Mouse (Mus musculus) hindbrain, embryonic 14.5 days (tissue): ENCODE results near the gene Sh3tc1. TPM values are rescaled to one million over a fixed set of nuclear protein-coding genes. Genes with fewer than 3 reads are reported as not detected.

Experiments used
- ATAC-seq: fragments of 200-750 bp; cut with Nextera tagmentation; 2 replicates; pipeline ENCODE4 v1.8.0; 2017; ENCODE audit warnings: moderate number of reproducible peaks, mild to moderate bottlenecking, moderate TSS enrichment, moderate library complexity; ENCODE audit not compliant: low FRiP score
- DNase-seq: peaks from one replicate; pipeline ENCODE4 v3.0.0-alpha.2; 2015; ENCODE audit warnings: low spot score
- H3K27ac ChIP-seq: fragments of 300-500 bp; sonication (generic); 2 replicates; pipeline ENCODE4 v1.5.1; 2014; ENCODE audit warnings: mild to moderate bottlenecking, moderate library complexity
- H3K27me3 ChIP-seq: fragments of 300-500 bp; sonication (generic); 2 replicates; pipeline ENCODE4 v1.6.1; 2014; ENCODE audit warnings: mild to moderate bottlenecking, low read length, mixed read lengths; ENCODE audit not compliant: control insufficient read depth, insufficient read depth
- H3K36me3 ChIP-seq: fragments of 300-500 bp; sonication (generic); replicated peaks from 2 replicates; pipeline ENCODE4 v1.6.1; 2014; ENCODE audit not compliant: control insufficient read depth, insufficient read depth
- H3K4me1 ChIP-seq: fragments of 300-500 bp; sonication (generic); replicated peaks from 2 replicates; pipeline ENCODE4 v1.6.1; 2014; ENCODE audit warnings: antibody characterized with exemption, low read length, mixed read lengths; ENCODE audit not compliant: control insufficient read depth, insufficient read depth
- H3K4me2 ChIP-seq: fragments of 300-500 bp; sonication (generic); replicated peaks from 2 replicates; pipeline ENCODE4 v1.6.1; 2014; ENCODE audit warnings: mild to moderate bottlenecking, moderate library complexity
- H3K4me3 ChIP-seq: fragments of 300-500 bp; sonication (generic); replicated peaks from 2 replicates; pipeline ENCODE4 v1.5.1; 2014; ENCODE audit warnings: mild to moderate bottlenecking, low read length
- H3K9ac ChIP-seq: fragments of 300-500 bp; sonication (generic); 2 replicates; pipeline ENCODE4 v1.6.1; 2014
- H3K9me3 ChIP-seq: fragments of 300-500 bp; sonication (generic); 2 replicates; pipeline ENCODE4 v1.6.1; 2016; ENCODE audit warnings: low read length; ENCODE audit not compliant: control insufficient read depth
- WGBS: fragments of 180-500 bp; shearing (Covaris S2); extraction: QIAGEN DNeasy Blood & Tissue Kit; methylation state at CpG from one replicate; pipeline ENCODE4 v1.1.7; 2014; 5-methylcytosine and 5-hydroxymethylcytosine counted together
- polyA plus RNA-seq: library from polyadenylated mRNA; unstranded; fragments of >200 nt; fragmentation: Nextera tagmentation; extraction: Ambion mirVana; gene quantifications from 2 replicates; pipeline ENCODE4 v1.2.1, GENCODE M21; 2014

Sh3tc1 gene
- polyA plus RNA-seq, 1 experiment from 2014 or later = 2.5 TPM

GRCm38 (mm10) chr5:35717946-35718345 lies 21.8 kb downstream of the Sh3tc1 start:
- WGBS = 59% methylated on average over 4 of the region's 4 CpGs
- no peaks in the 10 kb centered on the region for H3K27me3 ChIP-seq
- no peaks in the 10 kb centered on the region for H3K9me3 ChIP-seq
- no peak overlapping the region for H3K27ac ChIP-seq
- no peaks in the 10 kb centered on the region for H3K4me1 ChIP-seq
- no peak overlapping the region for H3K9ac ChIP-seq
- no peaks in the 10 kb centered on the region for H3K36me3 ChIP-seq
- ATAC-seq (no peak), DNase-seq (no peak)
- no peak overlapping the region for H3K4me2 ChIP-seq
- H3K4me3 ChIP-seq = no peak overlapping the region

GRCm38 (mm10) chr5:35717455-35717854 lies 22.3 kb downstream of the Sh3tc1 start:
- Histone ChIP-seq H3K4me2 (no peak overlapping the region), H3K36me3 (no peaks in the 10 kb centered on the region), H3K9me3 (no peaks in the 10 kb centered on the region), H3K4me1 (no peaks in the 10 kb centered on the region), H3K4me3 (no peak overlapping the region), H3K9ac (no peak overlapping the region), H3K27ac (no peak overlapping the region), H3K27me3 (no peaks in the 10 kb centered on the region)
- DNase-seq (no peak), ATAC-seq (no peak)
- 82% methylated on average over 5 of the region's 5 CpGs for WGBS

GRCm38 (mm10) chr5:35713649-35714354 lies 26.0 kb downstream of the Sh3tc1 start:
- no peaks in the 10 kb centered on the region for H3K9me3 ChIP-seq
- H3K36me3 ChIP-seq = no peaks in the 10 kb centered on the region
- no peak overlapping the region for H3K9ac ChIP-seq
- no peak overlapping the region for H3K4me3 ChIP-seq
- peak; percentile 90 for DNase-seq
- ATAC-seq = peak; percentile 93
- H3K27me3 ChIP-seq = no peaks in the 10 kb centered on the region
- H3K27ac ChIP-seq = no peak overlapping the region
- H3K4me1 ChIP-seq = no peaks in the 10 kb centered on the region
- WGBS = 54% methylated on average over 13 of the region's 13 CpGs
- H3K4me2 ChIP-seq = no peak overlapping the region

- WGBS = 80% methylated on average over 5 of the region's 5 CpGs
- DNase-seq (no peak), ATAC-seq (no peak)
- Histone ChIP-seq H3K4me2 (no peak overlapping the region), H3K27me3 (no peaks in the 10 kb centered on the region), H3K4me1 (no peaks in the 10 kb centered on the region), H3K9ac (no peak overlapping the region), H3K4me3 (no peak overlapping the region), H3K9me3 (no peaks in the 10 kb centered on the region), H3K36me3 (no peaks in the 10 kb centered on the region), H3K27ac (no peak overlapping the region)
Observed at GRCm38 (mm10) chr5:35712517-35712916, 27.3 kb downstream of the Sh3tc1 start.

GRCm38 (mm10) chr5:35710931-35711330 lies 28.9 kb downstream of the Sh3tc1 start:
- Histone ChIP-seq H3K27ac (no peak overlapping the region), H3K4me2 (no peak overlapping the region), H3K27me3 (no peaks in the 10 kb centered on the region), H3K9me3 (no peaks in the 10 kb centered on the region), H3K4me3 (no peak overlapping the region), H3K4me1 (no peaks in the 10 kb centered on the region), H3K9ac (no peak overlapping the region), H3K36me3 (no peaks in the 10 kb centered on the region)
- WGBS = 54% methylated on average over 3 of the region's 3 CpGs
- DNase-seq (no peak), ATAC-seq (no peak)

- Histone ChIP-seq H3K9ac (no peak overlapping the region), H3K4me1 (no peaks in the 10 kb centered on the region), H3K36me3 (no peaks in the 10 kb centered on the region), H3K27ac (no peak overlapping the region), H3K4me2 (no peak overlapping the region), H3K4me3 (no peak overlapping the region), H3K9me3 (no peaks in the 10 kb centered on the region), H3K27me3 (no peaks in the 10 kb centered on the region)
- ATAC-seq (no peak), DNase-seq (no peak)
- 65% methylated on average over 3 of the region's 3 CpGs for WGBS
Observed at GRCm38 (mm10) chr5:35710481-35710880, 29.3 kb downstream of the Sh3tc1 start.

- ATAC-seq (no peak), DNase-seq (no peak)
- Histone ChIP-seq H3K9ac (no peak overlapping the region), H3K27ac (no peak overlapping the region), H3K4me2 (no peak overlapping the region), H3K36me3 (no peaks in the 10 kb centered on the region), H3K27me3 (no peaks in the 10 kb centered on the region), H3K4me1 (no peaks in the 10 kb centered on the region), H3K4me3 (no peak overlapping the region), H3K9me3 (no peaks in the 10 kb centered on the region)
- WGBS = 90% methylated on average over 3 of the region's 3 CpGs
Observed at GRCm38 (mm10) chr5:35705411-35705810, 34.4 kb downstream of the Sh3tc1 start.

- H3K27ac ChIP-seq = no peak overlapping the region
- DNase-seq (no peak), ATAC-seq (no peak)
- no peaks in the 10 kb centered on the region for H3K36me3 ChIP-seq
- H3K9ac ChIP-seq = no peak overlapping the region
- no peaks in the 10 kb centered on the region for H3K4me1 ChIP-seq
- H3K9me3 ChIP-seq = no peaks in the 10 kb centered on the region
- no peaks in the 10 kb centered on the region for H3K27me3 ChIP-seq
- no peak overlapping the region for H3K4me2 ChIP-seq
- H3K4me3 ChIP-seq = no peak overlapping the region
- 95% methylated on average over 4 of the region's 4 CpGs for WGBS
Observed at GRCm38 (mm10) chr5:35703814-35704213, 36.0 kb downstream of the Sh3tc1 start.

GRCm38 (mm10) chr5:35703183-35703582 lies 36.6 kb downstream of the Sh3tc1 start:
- WGBS = 84% methylated on average over 8 of the region's 8 CpGs

More at GRCm38 (mm10) chr5:35703183-35703582, 36.6 kb downstream of the Sh3tc1 start:
- Histone ChIP-seq H3K9me3 (no peaks in the 10 kb centered on the region), H3K4me2 (no peak overlapping the region), H3K4me1 (no peaks in the 10 kb centered on the region), H3K27ac (no peak overlapping the region), H3K9ac (no peak overlapping the region), H3K4me3 (no peak overlapping the region), H3K27me3 (no peaks in the 10 kb centered on the region), H3K36me3 (no peaks in the 10 kb centered on the region)
- no peak for DNase-seq
- ATAC-seq = no peak
